Mouse (Mus musculus) E14TG2a.4 (cell line): ENCODE measurements around the gene Actg2.

Experiments
- CTCF ChIP-seq: conservative IDR thresholded peaks from 2 replicates; pipeline ENCODE4 v1.5.1; 2014; ENCODE audit warnings: low read length
- NANOG ChIP-seq: IDR thresholded peaks from 2 replicates; pipeline ENCODE4 v1.6.1; 2014; ENCODE audit warnings: borderline replicate concordance, low read length, mixed read lengths
- POU5F1 ChIP-seq: IDR thresholded peaks from 2 replicates; pipeline ENCODE4 v1.6.1; 2014; ENCODE audit warnings: low read length, borderline replicate concordance

- TF ChIP-seq CTCF (no peak), POU5F1 (no peak), NANOG (no peak)
Measured at GRCm38 (mm10) chr6:83568901-83569862, 33.1 kb upstream of the Actg2 start.
